Comparison of ENCODE assay signal across 26 mouse cellular contexts in genomic region chr12:89888647-89889046, GRCm38 (mm10).
DNase-seq lines count a peak whose midpoint lies in the region; TF ChIP-seq lines count a peak whose summit lies in the region.
"Had no signal": no experiment of that assay in that cellular context is flagged by ENCODE, and none has a peak within 500 bp of the region (broad histone marks: within the 10 kb centered on the region; RNA-seq: fewer than 3 reads in every experiment).

No protein-coding gene starts in this region.

- no peak overlapping the region for H3K4me3 ChIP-seq in myocyte
- H3K4me3 ChIP-seq: embryonic facial prominence, embryonic 10.5 days; embryonic facial prominence, embryonic 13.5 days; erythroblast, embryonic 14.5 days; forebrain, embryonic 10.5 days; forebrain, embryonic 13.5 days; heart, embryonic 10.5 days; heart, embryonic 13.5 days; hindbrain, embryonic 12.5 days; hindbrain, embryonic 15.5 days had no signal

- peak; percentile 5 for DNase-seq in adrenal gland, adult 2 months
- no peak for DNase-seq in adrenal gland, postnatal 36 days
- peak; percentile 2 for DNase-seq in adrenal gland, postnatal 25 days
- no peak for DNase-seq in adrenal gland, postnatal 4 days (ENCODE audit: low spot score in 2 of 2)
- DNase-seq in urinary bladder, postnatal 14 days (ENCODE audit: low spot score), result peak; percentile 4
- no peak for DNase-seq in urinary bladder, postnatal 10 days (ENCODE audit: low spot score)
- DNase-seq in cerebellum, adult 8-10 months, result no peak
- DNase-seq: cerebellum, adult 11 months; cerebellum, postnatal 10 days; cerebellum, postnatal 36 days; embryo, embryonic 11 days; gastrocnemius, postnatal 25 days; heart, adult 18-20 months; kidney, adult 2 months had no signal

- peak overlapping the region; percentile 48 for H3K4me2 ChIP-seq in myocyte (ENCODE audit: low read depth)
- H3K4me2 ChIP-seq: embryonic facial prominence, embryonic 13.5 days; forebrain, embryonic 13.5 days; heart, embryonic 13.5 days; hindbrain, embryonic 12.5 days; hindbrain, embryonic 15.5 days had no signal

- no peak overlapping the region for H3ac ChIP-seq in myocyte (ENCODE audit: control insufficient read depth, insufficient read length)

- TF ChIP-seq POLR2A in myocyte (IDR thresholded peaks at IDR 0.05; ENCODE audit: insufficient read length, low read depth), result no peak

- no peaks in the 10 kb centered on the region for H3K79me2 ChIP-seq in myocyte (ENCODE audit: control insufficient read depth, insufficient read depth)

- H3K27me3 ChIP-seq in myocyte (ENCODE audit: control insufficient read depth, insufficient read depth, insufficient read length), result no peaks in the 10 kb centered on the region
- H3K27me3 ChIP-seq: CH12.LX; embryonic facial prominence, embryonic 13.5 days; forebrain, embryonic 13.5 days; heart, embryonic 13.5 days; hindbrain, embryonic 12.5 days; hindbrain, embryonic 15.5 days had no signal

- H3K36me3 ChIP-seq in myocyte (ENCODE audit: control insufficient read depth, insufficient read depth), result no peaks in the 10 kb centered on the region
- H3K36me3 ChIP-seq: embryonic facial prominence, embryonic 10.5 days; embryonic facial prominence, embryonic 13.5 days; forebrain, embryonic 10.5 days; G1E; heart, embryonic 10.5 days; heart, embryonic 13.5 days; hindbrain, embryonic 12.5 days; hindbrain, embryonic 15.5 days had no signal

TF ChIP-seq in myocyte, 11 proteins besides CTCF, POLR2A, EP300 and RAD21:
- peak in 1 of 3 experiments; percentile 29 for TF ChIP-seq MYOD1 (IDR thresholded peaks at IDR 0.05; ENCODE audit: control insufficient read depth in 1 of 3, insufficient read length in 2 of 3, low read depth in 2 of 3)
- no peak for TF ChIP-seq TCF3 (IDR thresholded peaks at IDR 0.05; ENCODE audit: insufficient read length, low read depth)

Comparison
In these comparisons a context has a peak if more than half of its experiments do, and no peak if none do; other contexts are left out.
1. DNase-seq: peak in adrenal gland, adult 2 months (single experiment), adrenal gland, postnatal 25 days (single experiment) and urinary bladder, postnatal 14 days (single experiment); none in adrenal gland, postnatal 36 days (0 of 2), adrenal gland, postnatal 4 days (0 of 2), urinary bladder, postnatal 10 days (single experiment) and cerebellum, adult 8-10 months (single experiment).